Mouse (Mus musculus) left cerebral cortex, postnatal 25 days (tissue): ENCODE data around the gene Pgap2. TPM values are rescaled to one million over a fixed set of nuclear protein-coding genes. Genes with fewer than 3 reads are reported as not detected.
A peak's percentile ranks its signal among the peaks of the same experiment; 100 is the strongest.
"Not testable (repeated sequence)": the region's sequence is repeated elsewhere in the genome, so short reads cannot be mapped to it uniquely, and the experiment has no call there.

Source experiments
- DNase-seq, 2 experiments: peaks; one replicate each; pipeline ENCODE4 v3.0.0; 2022; ENCODE audit warnings: low spot score in 2 of 2, mixed read lengths in 1 of 2
- intact Hi-C: fragments of 180-260 bp; cut with DNase I; formaldehyde crosslinking; loops from one replicate; pipeline ENCODE4 v1.15.1; 2025
- total RNA-seq, 2 experiments: library from RNA; stranded (reverse); gene quantifications; 2 replicates each; pipeline ENCODE4 v1.2.3; 2021

The Pgap2 gene
- total RNA-seq, 2 experiments from 2014 or later, result 23.3 to 28.8 TPM

DNA sequence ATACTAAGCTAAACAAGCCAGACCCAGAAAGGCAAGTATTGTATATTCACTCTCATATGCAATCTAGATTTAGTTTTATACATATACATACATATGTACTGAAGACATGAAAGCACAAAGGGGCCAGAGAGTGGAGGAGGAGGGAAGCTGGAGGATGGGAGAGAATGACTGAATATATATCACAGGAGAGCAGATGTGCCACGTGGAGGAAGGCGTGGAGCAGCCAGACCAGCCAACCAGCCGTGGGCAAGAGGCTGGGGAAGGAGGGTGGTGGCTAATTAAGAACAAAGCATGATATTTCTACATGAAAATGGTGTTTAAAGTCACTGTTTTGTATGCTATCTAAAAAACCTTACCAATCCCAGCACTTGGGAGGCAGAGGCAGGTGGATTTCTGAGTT is 48.7 kb downstream of the Pgap2 start:
- intact Hi-C loops, result loop anchor here (2.0 kb wide), 1 partner anchor 158 kb away; no protein-coding TSS in a partner anchor
- DNase-seq, result no peak

DNA sequence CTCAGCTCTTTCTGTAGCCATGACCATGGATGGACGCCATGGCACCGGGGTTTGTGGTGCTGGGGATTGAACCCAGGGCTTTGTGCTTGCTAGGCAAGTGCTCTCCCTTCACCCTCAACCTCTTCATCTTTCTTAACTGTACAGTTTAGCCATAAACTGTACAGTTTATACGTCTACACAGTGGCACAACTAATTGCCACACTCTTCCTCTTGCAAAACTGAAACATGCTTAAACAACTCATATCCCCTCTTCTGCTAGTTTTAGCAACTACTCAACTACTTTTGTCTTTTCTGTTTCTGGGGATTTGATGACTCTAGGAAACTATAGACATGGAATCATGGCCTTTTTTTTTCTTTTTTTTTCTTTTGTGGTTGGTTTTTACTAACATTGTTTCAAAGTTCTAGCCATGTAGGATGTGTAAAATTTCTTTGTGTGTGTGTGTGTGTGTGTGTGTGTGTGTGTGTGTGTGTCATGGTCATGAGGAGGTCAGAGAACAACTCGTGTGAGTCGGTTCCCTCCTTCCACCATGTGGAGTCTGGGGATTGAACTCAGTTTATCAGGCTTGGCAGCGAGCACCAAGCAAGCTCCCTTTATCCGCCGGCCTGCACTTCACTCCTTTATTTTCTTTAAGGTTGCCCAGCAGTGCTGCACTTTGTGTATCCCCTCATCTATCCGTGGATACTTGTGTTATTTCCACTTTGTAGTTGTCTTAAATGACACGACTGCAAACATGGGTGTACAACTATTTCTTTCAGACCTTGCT is 49.9 kb downstream of the Pgap2 start:
- intact Hi-C loops, result loop anchor here (2.0 kb wide), 1 partner anchor 157 kb away; no protein-coding TSS in a partner anchor
- no peak for DNase-seq

DNA sequence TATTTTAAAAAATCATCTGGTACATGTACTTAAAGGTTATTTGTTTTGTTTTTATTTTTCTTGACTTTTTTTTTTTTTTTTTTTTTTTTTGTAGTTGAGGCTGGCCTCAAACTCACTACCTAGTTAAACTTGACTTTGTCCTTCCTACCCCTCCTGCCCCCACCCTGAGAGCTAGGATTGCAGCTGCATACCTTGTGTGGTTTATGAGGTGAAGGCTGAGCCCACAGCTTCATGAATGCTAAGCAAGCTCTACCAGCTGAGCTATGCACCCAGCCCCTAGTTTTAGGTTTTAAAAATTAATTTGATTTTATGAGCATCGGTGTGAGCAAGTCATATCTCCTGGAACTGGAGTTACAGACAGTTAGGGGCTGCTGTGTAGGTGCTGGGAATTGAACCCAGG is 50.5 kb downstream of the Pgap2 start:
- intact Hi-C loops, result no loop called here

DNA sequence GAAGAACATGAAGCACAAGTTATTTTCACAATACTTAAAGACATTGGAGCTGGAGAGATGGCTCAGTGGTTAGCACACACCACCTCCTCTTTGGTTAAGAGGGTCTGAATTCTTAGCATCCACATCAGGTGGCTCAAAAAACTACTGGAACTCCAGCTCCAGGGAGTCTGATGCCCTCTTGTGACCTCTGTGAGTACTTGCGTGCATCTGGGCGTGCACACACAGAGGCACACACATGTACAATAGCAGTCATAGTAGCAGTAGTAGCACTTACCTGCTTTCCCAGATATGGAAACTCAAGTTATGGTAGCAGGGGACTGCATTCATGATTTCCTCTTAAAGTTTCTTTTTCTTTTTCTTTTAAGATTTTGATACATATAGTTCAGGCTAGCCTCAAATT is 53.0 kb downstream of the Pgap2 start:
- DNase-seq, result no peak
- intact Hi-C loops, result no loop called here

More for the DNA sequence above, 50.5 kb downstream of the Pgap2 start:
- DNase-seq, result no peak

DNA sequence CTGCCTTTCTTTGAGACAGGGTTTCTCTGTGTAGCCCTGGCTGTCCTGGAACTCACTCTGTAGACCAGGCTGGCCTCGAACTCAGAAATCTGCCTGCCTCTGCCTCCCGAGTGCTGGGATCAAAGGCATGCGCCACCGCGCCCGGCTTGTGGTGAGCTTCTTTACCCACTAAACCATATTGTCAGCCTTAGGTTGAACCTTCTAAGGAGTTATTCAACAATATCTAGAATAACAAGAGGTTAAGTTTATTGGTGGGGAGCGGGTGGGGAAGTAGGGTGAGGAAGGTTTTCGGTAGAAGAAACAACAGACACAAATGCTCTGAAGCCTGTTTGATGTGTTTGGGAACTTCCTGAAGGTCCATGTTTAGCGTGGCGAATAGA is 56.0 kb downstream of the Pgap2 start:
- intact Hi-C loops, result loop anchor here (2.0 to 5.0 kb wide), 2 partner anchors 101 to 151 kb away; no protein-coding TSS in a partner anchor

DNA sequence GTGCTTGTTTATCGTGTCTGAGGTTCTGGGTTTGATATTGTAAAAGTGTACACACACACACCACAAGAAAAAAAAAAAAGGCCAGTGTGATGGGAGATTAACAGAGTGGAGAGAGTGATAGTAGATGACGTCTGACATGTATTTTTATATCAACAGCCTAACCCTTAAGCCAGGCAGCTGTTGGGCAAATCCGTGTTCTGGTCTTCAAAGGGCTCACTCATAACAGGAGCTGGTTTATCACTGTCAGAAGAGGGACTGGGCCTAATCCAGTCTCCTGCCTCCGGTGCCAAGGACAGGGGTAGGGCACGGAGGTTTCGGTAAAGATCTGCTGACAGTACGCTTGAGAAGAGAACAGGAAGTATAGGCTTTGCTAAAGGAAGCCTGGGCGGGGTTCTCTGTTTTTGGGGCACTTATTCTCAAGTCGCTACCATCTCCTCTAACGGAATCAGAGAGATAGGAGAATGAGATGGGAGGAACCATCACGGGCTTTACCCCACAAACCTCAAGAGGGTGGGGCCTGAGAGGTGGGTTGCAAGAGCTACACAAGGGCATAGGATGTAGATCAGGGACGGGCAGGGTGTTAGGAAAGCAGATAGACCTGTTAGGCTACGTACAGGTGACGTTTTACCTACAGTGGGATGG is 56.5 kb downstream of the Pgap2 start:
- intact Hi-C loops, result loop anchor here (2.0 to 5.0 kb wide), 2 partner anchors 101 to 150 kb away; no protein-coding TSS in a partner anchor
- DNase-seq, result peak in 1 of 2 experiments; percentile 11

More for the DNA sequence above, 56.0 kb downstream of the Pgap2 start:
- not testable (repeated sequence) for DNase-seq

DNA sequence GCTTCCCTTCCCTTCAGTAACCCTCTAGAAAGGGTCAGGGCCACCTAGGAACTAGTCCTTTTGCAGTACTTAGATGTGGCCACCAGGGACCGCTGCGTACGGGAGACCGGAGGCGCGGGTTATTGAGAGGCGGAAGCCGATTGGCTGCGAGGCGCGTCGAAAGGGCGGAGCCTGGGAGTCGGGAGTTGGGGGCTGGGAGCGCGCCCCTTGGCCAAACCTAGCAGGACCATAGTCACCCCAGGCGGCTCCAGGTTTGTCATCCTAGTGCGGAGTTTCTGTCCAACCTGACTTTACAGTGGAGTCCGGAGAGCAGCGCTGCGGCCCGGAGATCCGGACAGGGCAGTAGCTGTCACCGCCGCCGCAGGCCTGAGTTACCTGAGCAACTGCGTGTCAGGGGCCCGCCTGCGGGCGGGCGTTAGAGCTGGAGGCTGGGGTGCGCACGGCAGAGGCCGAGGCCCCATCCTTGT is 57.1 kb downstream of the Pgap2 start:
- peak; percentile 94 to 95 for DNase-seq
- intact Hi-C loops, result loop anchor here (2.0 to 5.0 kb wide), 2 partner anchors 100 to 150 kb away; no protein-coding TSS in a partner anchor

DNA sequence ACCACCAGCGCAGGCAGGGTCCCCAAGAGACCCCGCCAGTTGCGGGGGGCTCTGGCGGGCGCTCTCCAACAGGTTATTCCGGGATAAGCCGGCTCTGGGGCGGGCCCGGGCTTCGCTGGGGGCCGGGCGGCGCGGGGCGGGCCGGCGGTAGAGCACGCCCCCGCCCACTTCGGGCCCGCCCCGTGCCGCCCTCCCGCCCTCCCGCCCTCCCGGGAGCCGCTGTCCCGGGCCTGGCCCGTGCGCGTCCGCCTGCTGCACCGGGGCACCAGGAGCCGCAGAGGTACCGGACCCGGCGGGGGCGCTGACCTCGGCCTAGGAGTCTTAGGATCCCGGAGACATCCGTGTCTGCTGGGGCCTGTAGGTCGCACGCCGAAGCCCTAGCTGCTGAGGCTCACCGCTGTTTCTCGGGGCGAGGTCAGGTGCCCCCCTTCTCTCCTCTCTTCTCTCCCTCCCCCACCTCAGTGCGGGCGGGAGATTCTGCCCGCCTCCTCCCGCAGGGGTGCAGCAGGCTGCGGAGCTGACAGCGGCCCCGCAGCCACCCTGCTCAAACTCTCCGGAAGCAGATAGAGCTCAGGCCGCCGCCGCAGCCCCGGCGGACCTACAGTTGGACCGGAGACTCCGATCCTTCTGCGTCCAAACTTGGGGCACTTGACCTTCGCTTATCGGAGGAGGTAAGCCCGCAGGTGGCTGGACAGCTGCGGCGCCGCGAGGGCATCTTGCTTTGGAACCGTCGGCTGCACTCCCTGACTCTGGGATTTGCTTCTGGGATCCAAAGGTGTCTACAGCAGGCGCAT is 57.8 kb downstream of the Pgap2 start, which contains the start of gene Stim1:
TSS of gene Stim1 (plus strand) at position 206 of the 794 bp plus-strand sequence.
- DNase-seq, result peak; percentile 44 to 48
- intact Hi-C loops, result loop anchor here (2.0 to 5.0 kb wide), 2 partner anchors 100 to 149 kb away; no protein-coding TSS in a partner anchor

DNA sequence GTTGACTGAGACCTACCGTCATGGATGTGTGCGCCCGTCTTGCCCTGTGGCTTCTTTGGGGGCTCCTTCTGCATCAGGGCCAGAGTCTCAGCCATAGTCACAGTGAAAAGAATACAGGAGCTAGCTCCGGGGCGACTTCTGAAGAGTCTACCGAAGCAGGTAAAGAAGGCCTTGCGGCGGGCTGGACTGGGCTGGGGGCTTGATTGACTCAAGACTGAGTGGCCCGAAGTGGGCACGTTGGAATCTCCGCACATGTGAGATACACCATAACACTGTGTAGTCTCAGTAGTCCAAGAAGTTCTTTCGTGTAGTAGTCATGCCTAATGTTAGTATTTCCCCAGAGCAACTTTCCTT is 58.4 kb downstream of the Pgap2 start:
- no peak for DNase-seq
- intact Hi-C loops, result loop anchor here (5.0 kb wide), 1 partner anchor 99 kb away; no protein-coding TSS in a partner anchor

DNA sequence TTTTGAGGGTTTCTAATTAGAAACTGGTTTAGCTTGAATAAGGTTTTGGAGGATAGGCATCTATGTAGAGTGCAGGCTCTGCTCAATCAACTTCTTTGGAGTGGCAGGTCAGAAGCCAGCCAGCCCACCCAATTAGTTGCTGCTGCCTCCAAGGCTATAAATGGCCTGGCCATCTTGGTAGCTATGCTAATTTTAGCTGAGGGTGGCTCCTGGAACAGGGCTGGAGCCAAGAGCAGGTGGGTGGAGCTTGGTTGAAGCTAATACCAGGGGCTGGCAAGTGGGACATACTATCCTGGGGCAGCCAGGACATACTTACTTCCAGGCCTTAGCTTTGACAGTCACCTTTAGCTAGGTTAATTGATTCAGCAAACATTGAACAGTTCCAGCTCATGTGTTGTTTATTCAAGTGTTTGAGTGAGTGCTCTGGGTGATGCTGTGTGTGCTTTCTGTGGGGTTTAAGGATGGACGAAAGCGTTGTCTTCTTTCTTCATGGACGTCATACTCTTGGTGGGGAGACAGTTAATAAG is 62.5 kb downstream of the Pgap2 start:
- intact Hi-C loops, result no loop called here
- DNase-seq, result no peak

DNA sequence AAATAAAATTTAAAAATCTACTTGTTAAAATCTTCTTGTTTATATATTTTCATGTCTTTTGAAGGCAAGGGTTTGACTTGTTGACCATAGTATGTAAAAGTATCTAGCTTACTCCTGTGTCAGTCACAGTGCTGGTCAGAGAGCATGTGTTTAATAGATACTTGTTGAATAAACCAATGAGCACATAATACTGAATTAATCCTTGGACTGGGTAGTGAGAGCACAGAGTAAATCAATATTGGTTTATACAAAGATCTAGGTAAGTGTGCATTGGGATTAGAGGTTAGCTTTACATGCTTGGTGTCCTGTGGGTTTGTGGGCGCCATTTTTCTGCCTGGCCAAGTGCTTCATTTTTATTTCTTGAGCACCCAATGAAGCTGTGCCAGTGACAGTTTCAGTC is 71.4 kb downstream of the Pgap2 start:
- intact Hi-C loops, result no loop called here
- DNase-seq, result no peak

DNA sequence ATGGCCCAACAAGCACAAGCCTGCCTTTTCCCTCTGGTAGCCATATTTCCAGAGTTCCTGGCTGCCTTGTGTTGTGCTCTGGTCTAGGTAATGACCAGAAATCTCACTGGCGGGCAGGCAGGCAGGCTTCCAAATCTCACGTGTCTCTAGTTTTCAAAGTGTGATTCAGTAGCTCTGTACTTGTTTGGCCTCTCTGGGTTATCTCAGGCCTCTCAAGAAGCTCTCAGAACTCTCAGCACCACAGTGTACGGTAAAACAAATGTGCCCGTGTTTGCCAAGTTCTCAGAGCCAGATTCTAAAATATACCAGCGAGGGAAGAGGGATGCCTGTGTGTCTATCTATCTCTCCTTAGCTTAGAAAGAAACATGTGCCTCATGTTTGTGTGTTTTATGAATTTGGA is 72.3 kb downstream of the Pgap2 start:
- peak in 1 of 2 experiments; percentile 58 for DNase-seq
- intact Hi-C loops, result no loop called here

Other genes starting within 250 kb of the Pgap2 start
- gene Il18bp, start 191.5 kb upstream of the Pgap2 start, total RNA-seq, result 1 to 10 TPM; 5.8 to 7.9 TPM
- 10 to 100 TPM; 45.0 to 48.1 TPM for gene Rnf121, start 144.7 kb upstream of the Pgap2 start, total RNA-seq
- gene Xndc1, start 144.7 kb upstream of the Pgap2 start, total RNA-seq, result 10 to 100 TPM; 22.5 to 24.6 TPM
- gene Xntrpc, start 144.5 kb upstream of the Pgap2 start, total RNA-seq, result 1 to 10 TPM; 1.4 to 3.3 TPM
- gene Trpc2, start 127.1 kb upstream of the Pgap2 start, total RNA-seq, result under 1 TPM; 0.21 to 0.69 TPM
- not detected for gene Art1, start 108.5 kb upstream of the Pgap2 start, total RNA-seq
- gene Art5, start 100.7 kb upstream of the Pgap2 start, total RNA-seq, result not detected
- under 1 TPM; 0.37 to 0.41 TPM for gene Chrna10, start 93.4 kb upstream of the Pgap2 start, total RNA-seq
- 10 to 100 TPM; 39.7 to 43.5 TPM for gene Nup98, start within 50 bp of the Pgap2 start, total RNA-seq
- gene Rhog, start 45.8 kb downstream of the Pgap2 start, total RNA-seq, result 10 to 100 TPM; 22.7 to 23.5 TPM
- 10 to 100 TPM; 80.6 to 87.9 TPM for gene Stim1, start 57.6 kb downstream of the Pgap2 start, total RNA-seq
- 10 to 100 TPM; 10.1 to 10.2 TPM for gene Rrm1, start 231.5 kb downstream of the Pgap2 start, total RNA-seq